Mouse (Mus musculus) urinary bladder, postnatal 10 days (tissue): ENCODE measurements around the gene Vcl.

Source experiments
- DNase-seq: peaks from one replicate; pipeline ENCODE4 v3.0.0; 2022; ENCODE audit warnings: low spot score

Gene Vcl

DNA sequence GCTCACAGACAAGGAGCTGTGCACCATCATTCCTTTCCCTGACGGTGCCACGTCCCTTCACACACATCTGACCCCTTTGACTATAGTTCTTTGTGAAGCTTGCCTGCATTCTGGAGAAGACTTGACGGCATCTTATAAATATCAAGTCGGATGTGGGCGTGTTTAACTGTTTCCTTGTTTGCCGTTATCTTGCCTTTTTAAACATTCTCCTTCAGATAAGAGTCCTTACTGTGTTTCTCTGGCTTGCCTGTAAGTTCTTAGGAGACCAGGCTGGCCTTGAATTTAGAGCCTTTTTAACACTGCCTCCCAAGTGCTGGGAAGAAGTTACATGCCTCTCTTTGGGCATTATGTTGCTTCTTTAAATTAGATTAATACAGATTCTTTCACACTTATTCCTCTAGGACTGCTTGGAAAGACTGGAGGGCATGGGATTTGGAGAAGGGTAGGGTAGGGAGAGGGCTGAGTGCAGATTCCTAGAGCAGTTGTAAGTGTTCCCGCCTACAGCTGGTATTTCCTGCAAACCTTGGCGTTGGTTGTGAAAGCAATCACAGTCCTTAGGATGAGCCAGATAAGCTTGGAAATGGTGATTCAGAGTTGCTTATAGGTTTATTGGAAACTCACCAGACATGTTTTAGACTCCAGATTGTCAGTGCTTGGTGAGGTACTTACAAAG is 136.4 kb downstream of the Vcl start:
- DNase-seq = no peak

GRCm38 (mm10) chr14:21069594-21069993 is 140.4 kb downstream of the Vcl start:
- no peak for DNase-seq

DNA sequence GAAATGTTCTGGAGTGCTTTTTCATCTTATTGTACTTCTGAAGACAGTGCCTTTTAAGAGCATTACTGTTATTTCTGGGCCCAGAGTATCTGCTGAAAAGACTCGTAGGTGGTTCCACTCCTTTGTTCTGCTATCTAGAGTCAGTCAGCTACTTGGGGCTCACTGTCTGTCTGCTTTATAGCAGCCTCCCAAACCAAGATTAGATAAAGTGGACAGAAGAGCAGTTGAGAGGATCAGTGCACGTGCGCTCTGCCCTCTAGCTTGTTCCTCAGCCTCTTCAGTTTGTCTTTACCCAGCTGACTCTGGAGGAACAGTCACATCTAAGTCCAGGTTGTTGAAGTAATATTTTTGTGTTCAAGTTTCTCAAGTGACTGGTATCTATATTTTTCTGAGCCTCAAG is 144.8 kb downstream of the Vcl start:
- no peak for DNase-seq

DNA sequence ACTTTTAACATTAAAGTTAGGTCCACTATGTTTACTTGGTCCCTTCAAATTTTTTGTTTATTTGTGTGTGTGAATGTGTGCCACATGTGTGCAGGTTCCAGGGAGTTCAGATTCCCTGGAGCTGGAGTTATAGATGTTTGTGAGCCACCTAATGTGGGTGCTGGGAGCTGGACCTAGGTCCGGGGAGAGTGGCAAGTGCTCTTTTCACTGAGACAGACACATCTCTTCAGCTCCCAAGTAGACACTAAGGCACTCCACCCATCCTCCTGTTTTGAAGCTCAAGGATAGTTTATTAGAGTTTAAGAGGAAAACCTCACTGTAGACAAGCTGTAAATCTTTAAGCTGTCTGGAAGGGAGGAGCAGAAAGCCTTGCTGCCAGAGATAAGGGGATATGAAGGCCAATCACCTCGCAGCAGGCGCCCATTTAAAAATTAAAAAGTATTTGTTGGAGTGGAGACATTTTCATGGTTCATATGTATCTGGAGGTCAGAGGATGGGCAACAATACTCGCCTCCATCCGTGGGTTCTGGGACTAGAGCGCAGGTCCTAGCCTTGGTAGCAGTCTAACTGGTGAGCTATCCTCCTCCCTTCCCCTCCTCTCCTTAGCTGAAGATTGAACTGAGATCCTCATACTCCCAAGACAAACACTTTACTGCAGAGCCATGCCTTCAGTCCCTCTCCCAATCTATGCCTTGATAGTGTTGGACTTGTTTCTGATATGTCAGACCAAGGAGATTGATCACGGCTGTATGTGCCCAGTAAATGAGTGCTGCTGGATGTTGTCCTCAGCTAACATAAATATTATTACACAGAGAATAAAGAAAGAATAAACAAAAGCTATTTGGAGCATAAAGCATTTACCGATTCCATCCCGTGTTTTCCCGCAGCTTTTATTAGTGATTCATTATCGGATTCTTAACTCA is 145.5 kb downstream of the Vcl start:
- no peak for DNase-seq

DNA sequence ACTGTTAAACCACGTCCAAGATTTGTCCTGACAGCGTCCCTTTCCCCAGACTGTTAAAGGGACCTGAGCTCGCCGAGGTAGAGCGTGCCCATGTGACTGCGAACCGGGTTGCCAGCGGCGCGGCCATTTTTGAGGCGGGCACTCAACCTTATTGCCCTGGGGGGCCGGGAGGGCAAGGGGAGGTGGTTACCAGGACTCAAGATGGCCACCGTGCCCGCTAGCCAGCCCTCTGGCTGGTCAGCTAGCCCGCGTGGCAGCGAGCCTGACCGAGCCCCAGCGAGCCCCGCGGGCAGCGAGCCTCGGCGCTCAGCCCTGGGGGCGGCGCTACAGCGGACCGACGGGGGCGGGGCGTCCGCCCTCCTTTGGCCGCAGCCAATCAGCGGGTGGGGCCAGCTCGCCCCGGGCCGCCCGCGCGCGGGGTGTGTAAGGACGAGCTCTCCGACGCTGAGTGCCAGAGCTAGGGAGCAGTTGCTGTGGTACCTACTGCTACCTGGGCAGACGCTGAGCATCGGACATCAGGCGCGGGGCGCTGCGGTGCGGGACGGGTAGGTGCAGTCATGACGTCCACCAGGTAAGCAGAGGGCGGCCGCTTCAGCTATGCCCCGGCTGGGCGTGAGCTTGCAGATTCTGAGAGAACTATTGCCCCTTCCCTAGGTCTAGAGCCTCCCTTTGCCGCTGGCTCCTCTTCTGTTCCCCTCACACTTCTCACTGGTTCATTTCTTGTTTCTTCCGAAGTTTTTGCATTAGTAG is 146.7 kb downstream of the Vcl start:
- peak; percentile 54 for DNase-seq

DNA sequence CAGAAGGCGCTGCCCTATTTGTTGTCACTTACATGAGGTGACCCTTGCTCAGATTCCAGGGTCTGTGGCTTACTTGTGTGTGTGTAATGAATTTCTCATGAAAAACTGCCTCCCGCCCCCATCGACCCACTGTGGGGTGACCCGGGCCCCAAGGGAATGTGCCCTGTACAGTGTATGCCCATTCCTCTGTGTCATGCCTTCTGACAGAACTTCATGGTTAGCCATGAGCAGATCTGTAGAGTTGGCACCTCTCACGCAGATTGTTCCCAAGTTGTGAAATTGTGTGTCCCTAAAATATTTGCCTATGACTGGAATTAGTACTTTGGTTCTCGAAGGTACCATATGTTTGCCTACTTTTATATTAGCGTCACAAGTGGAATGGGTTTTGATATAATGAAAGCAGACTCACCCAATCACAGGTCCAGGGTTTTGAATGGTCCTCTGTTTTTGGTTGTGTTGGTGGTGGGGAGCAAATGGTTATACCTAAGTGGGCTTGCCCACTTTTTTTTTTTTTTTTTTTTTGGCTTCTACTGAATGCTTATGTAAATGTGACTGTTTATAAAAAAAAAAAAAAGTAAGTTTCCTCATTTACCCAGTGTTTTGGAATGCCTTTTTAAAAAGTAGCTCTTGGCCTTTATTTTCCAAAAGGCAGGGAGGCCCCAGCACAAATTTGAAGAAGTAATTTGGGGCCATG is 147.4 kb downstream of the Vcl start:
- DNase-seq = no peak

GRCm38 (mm10) chr14:21077939-21078338 is 148.7 kb downstream of the Vcl start:
- DNase-seq = no peak

GRCm38 (mm10) chr14:21078511-21078910 is 149.3 kb downstream of the Vcl start:
- no peak for DNase-seq

DNA sequence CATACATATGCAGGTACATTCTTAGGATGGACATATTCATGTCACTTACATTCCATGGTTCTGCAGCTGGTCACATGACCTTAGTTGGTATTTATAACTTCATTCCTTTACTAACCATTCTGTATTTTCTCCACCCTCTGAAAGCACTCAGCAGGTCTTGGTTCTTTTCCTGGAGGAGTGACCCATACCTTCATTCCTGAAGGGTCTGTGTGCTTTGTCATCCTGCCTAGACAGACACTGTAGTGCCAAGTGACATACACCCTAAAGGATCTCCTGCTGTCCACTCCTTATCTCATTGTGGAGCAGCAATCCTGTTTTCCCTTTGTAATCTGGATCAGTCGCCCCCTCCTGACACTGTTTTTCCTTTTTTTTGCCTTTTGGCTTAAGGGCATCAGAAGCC is 153.6 kb downstream of the Vcl start:
- no peak for DNase-seq
